Mouse (Mus musculus) G1E-ER4 (cell line): ENCODE results near the gene Wfdc1. TPM values are rescaled to one million over a fixed set of nuclear protein-coding genes. Genes with fewer than 3 reads are reported as not detected.

Experiments
- GATA1 ChIP-seq: IDR thresholded peaks from one replicate; pipeline ENCODE4 v1.8.0; 2012; ENCODE audit warnings: low read length, inconsistent platforms
- polyA plus RNA-seq: library from polyadenylated mRNA; stranded (reverse); fragments of >175 nt; gene quantifications from 2 replicates; pipeline ENCODE4 v1.2.3, GENCODE M21; 2012

The Wfdc1 gene
- polyA plus RNA-seq, 1 experiment: not detected

- no peak for TF ChIP-seq GATA1
Observed at GRCm38 (mm10) chr8:119634616-119635336, 31.4 kb upstream of the Wfdc1 start.

GRCm38 (mm10) chr8:119635378-119635777 is 30.8 kb upstream of the Wfdc1 start, which contains the start of gene Kcng4:
Kcng4 (minus strand) TSS chr8:119635680.
- no peak for TF ChIP-seq GATA1

GRCm38 (mm10) chr8:119635958-119636357 is 30.2 kb upstream of the Wfdc1 start:
- no peak for TF ChIP-seq GATA1

- TF ChIP-seq GATA1: no peak
Observed at GRCm38 (mm10) chr8:119636766-119637165, 29.4 kb upstream of the Wfdc1 start.

GRCm38 (mm10) chr8:119637381-119637780 is 28.8 kb upstream of the Wfdc1 start:
- no peak for TF ChIP-seq GATA1

GRCm38 (mm10) chr8:119638261-119638660 is 27.9 kb upstream of the Wfdc1 start:
- no peak for TF ChIP-seq GATA1

- TF ChIP-seq GATA1: no peak
Observed at GRCm38 (mm10) chr8:119639798-119640197, 26.4 kb upstream of the Wfdc1 start.

GRCm38 (mm10) chr8:119641058-119641457 is 25.1 kb upstream of the Wfdc1 start:
- TF ChIP-seq GATA1: no peak

- TF ChIP-seq GATA1: no peak
Observed at GRCm38 (mm10) chr8:119642960-119643359, 23.2 kb upstream of the Wfdc1 start.

- no peak for TF ChIP-seq GATA1
Observed at GRCm38 (mm10) chr8:119644429-119644960, 21.7 kb upstream of the Wfdc1 start.

GRCm38 (mm10) chr8:119644981-119645597 is 21.1 kb upstream of the Wfdc1 start:
- TF ChIP-seq GATA1: no peak

- no peak for TF ChIP-seq GATA1
Observed at GRCm38 (mm10) chr8:119646197-119646596, 20.0 kb upstream of the Wfdc1 start.

- TF ChIP-seq GATA1: no peak
Observed at GRCm38 (mm10) chr8:119646846-119647245, 19.3 kb upstream of the Wfdc1 start.

GRCm38 (mm10) chr8:119651324-119651723 is 14.8 kb upstream of the Wfdc1 start:
- TF ChIP-seq GATA1: no peak

- TF ChIP-seq GATA1: no peak
Observed at GRCm38 (mm10) chr8:119656709-119657464, 9.3 kb upstream of the Wfdc1 start.

- no peak for TF ChIP-seq GATA1
Observed at GRCm38 (mm10) chr8:119661081-119661480, 5.1 kb upstream of the Wfdc1 start.

GRCm38 (mm10) chr8:119661892-119662291 is 4.3 kb upstream of the Wfdc1 start:
- TF ChIP-seq GATA1: no peak
